Comparison of ENCODE assay signal across 8 mouse cellular contexts in the genomic region with DNA sequence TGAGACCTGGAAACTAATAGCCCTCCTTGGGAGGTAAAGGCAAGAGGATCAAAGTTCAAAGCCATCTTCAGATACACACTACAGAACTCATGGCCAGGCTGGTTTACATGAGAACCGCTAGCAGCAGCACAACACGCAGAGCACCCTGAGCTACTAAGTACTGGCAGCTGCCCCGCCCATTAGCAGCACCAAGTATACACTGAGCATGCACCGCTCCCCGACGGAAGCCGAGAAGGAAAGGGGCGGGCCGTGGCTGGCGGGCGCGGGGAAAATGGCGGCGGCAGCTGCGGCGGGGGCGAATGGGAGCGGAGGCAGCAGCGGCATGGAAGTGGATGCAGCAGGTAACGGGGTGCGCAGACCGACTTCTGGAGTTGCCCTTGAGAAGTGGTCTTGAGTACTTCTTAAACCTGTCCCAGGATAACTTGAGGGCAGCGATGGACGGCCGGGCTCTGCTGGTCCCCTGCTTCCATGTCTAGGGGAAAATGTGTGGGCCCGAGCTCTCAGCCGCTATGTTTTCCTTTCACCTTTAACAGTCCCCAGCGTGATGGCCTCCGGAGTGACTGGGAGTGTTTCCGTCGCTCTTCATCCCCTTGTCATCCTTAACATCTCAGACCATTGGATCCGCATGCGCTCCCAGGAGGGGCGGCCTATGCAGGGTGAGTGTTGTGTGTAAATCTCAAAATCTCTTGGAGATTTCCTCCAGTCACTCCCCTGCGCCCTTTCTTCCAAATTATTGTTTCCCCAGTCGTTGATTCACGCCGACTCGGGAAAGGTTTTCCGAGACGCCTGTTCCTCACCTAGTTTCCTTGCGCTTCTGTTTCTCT. TPM values are rescaled to one million over a fixed set of nuclear protein-coding genes. Genes with fewer than 3 reads are reported as not detected.
DNase-seq lines count a peak whose midpoint lies in the region; ATAC-seq and TF ChIP-seq lines count a peak whose summit lies in the region.

A gene (plus strand): TSS at position 230 of the 824 bp plus-strand sequence.

- peak; percentile 95 for ATAC-seq in common myeloid progenitor, adult 5-6 weeks (replicated peaks; ENCODE audit: low read depth, poor library complexity, severe bottlenecking)
- ATAC-seq in hindbrain, postnatal 0 days = peak; percentile 97
- peak; percentile 98 for ATAC-seq in megakaryocyte, adult 5-6 weeks (ENCODE audit: poor library complexity, severe bottlenecking)

- under 1% methylated on average over 41 of the region's 42 CpGs for WGBS in hindbrain, postnatal 0 days

- H3K27me3 ChIP-seq in hindbrain, postnatal 0 days (ENCODE audit: insufficient read depth, low read length) = no peaks in the 10 kb centered on the region

- no peaks in the 10 kb centered on the region for H3K9me3 ChIP-seq in hindbrain, postnatal 0 days (ENCODE audit: low read length)

- H3K4me2 ChIP-seq in hindbrain, postnatal 0 days (ENCODE audit: low read depth, low read length) = peak within 1 kb of the TSS; percentile 72

- intact Hi-C loops in gastrocnemius, adult 2 months (cut with DNase I) = no loop called here
- intact Hi-C loops in left cerebral cortex, adult 2 months (cut with DNase I) = loop anchor here (1.0 to 10.0 kb wide), 3 partner anchors 10 to 826 kb away; a partner anchor contains a TSS

- H3K36me3 ChIP-seq in hindbrain, postnatal 0 days (ENCODE audit: insufficient read depth, low read length) = peaks cover 30% of the 10 kb centered on the region

- peak within 1 kb of the TSS; percentile 87 for H3K4me3 ChIP-seq in gastrocnemius, adult 2 months
- peak within 1 kb of the TSS; percentile 50 for H3K4me3 ChIP-seq in hindbrain, postnatal 0 days (ENCODE audit: low read length)
- peak within 1 kb of the TSS; percentile 50 for H3K4me3 ChIP-seq in left cerebral cortex, adult 2 months

- peak; percentile 97 for DNase-seq in ZHBTc4 (ENCODE audit: low read depth, low spot score)
- peak; percentile 96 for DNase-seq in gastrocnemius, adult 2 months
- DNase-seq in hindbrain, postnatal 0 days (ENCODE audit: low spot score) = peak; percentile 95
- peak; percentile 95 to 98 for DNase-seq in left cerebral cortex, adult 2 months (ENCODE audit: extremely low spot score in 1 of 2, low spot score in 2 of 2)
- DNase-seq in right cerebral cortex, adult 2 months (ENCODE audit: low spot score in 2 of 2) = peak; percentile 95 to 98
- DNase-seq in urinary bladder, postnatal 14 days (ENCODE audit: low spot score) = peak; percentile 94

- H3K9ac ChIP-seq in hindbrain, postnatal 0 days (replicated peaks; ENCODE audit: low read length) = peak within 1 kb of the TSS; percentile 66

- no peak for TF ChIP-seq CTCF in gastrocnemius, adult 2 months (IDR thresholded peaks at IDR 0.05)
- TF ChIP-seq CTCF in hindbrain, postnatal 0 days (IDR thresholded peaks at IDR 0.05; ENCODE audit: low read depth) = peak; percentile 19
- no peak for TF ChIP-seq CTCF in left cerebral cortex, adult 2 months (IDR thresholded peaks at IDR 0.05)

- H3K27ac ChIP-seq in gastrocnemius, adult 2 months = peak within 1 kb of the TSS; percentile 83
- peak within 1 kb of the TSS; percentile 45 for H3K27ac ChIP-seq in hindbrain, postnatal 0 days
- H3K27ac ChIP-seq in left cerebral cortex, adult 2 months = peak within 1 kb of the TSS; percentile 85

- no peaks in the 10 kb centered on the region; the same call in 1 of the 2 replicates for H3K4me1 ChIP-seq in hindbrain, postnatal 0 days (ENCODE audit: insufficient read depth, low read length)

RNA-seq across cellular contexts. Expression of the gene that starts here (rescaled TPM):
- 30.2 and 54.0 TPM in 2 replicates for total RNA-seq in common myeloid progenitor, adult 5-6 weeks (2017)
- total RNA-seq in gastrocnemius, adult 2 months (2021) = 100 to 1,000 TPM in 1 of 2 experiments, 10 to 100 TPM in 1; 97.7 to 111 TPM
- total RNA-seq in hindbrain, postnatal 0 days (2014; rRNA removed) = 42.9 and 57.8 TPM in 2 replicates
- polyA plus RNA-seq in hindbrain, postnatal 0 days (2015; fragmentation: Nextera tagmentation; extraction: Ambion mirVana) = 294 and 302 TPM in 2 replicates
- total RNA-seq in left cerebral cortex, adult 2 months (2021) = 100 to 1,000 TPM; 125 to 136 TPM
- 115 and 124 TPM in 2 replicates for total RNA-seq in megakaryocyte, adult 5-6 weeks (2015)
- total RNA-seq in megakaryocyte, adult 5-6 weeks (2017) = 34.7 and 37.8 TPM in 2 replicates

Comparison
In these comparisons a context has a peak if more than half of its experiments do, and no peak if none do; other contexts are left out.
1. Peak in every context shown above with its lines: DNase-seq, ATAC-seq, H3K4me3 ChIP-seq and H3K27ac ChIP-seq.